Mouse (Mus musculus): ENCODE data around the gene Ptx4. TPM values are rescaled to one million over a fixed set of nuclear protein-coding genes. Genes with fewer than 3 reads are reported as not detected.

Gene Ptx4
- polyA plus RNA-seq, 1 experiment from 2014 or later: not detected

DNA sequence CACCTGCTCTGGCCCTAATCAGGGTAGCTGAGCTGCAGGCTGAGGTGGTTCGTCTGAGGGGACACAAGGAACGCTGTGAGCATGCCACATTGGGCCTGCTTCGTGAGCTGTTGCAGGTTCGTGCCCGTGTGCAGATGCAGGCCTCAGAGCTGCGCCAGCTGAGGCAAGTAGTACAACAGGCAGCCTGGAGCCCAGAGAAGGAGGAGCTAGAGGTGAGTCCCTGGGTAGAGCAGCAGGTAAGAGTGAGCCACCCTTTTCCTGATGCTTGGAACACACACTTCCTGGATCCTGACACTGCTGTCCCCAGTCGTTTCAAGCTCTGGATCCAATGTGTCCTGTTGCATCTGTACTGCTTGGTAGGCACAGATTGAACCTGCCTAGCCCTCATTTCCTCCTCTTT is 42.8 kb downstream of the Ptx4 start:
- 66% methylated on average over 7 of the region's 7 CpGs for WGBS
- Histone ChIP-seq H3K27me3 (replicated peaks; ENCODE audit: control insufficient read depth, insufficient read depth, low read length) (no peaks in the 10 kb centered on the region), H3K4me1 (replicated peaks; ENCODE audit: control insufficient read depth, insufficient read depth, low read length) (no peaks in the 10 kb centered on the region), H3K9me3 (ENCODE audit: control insufficient read depth, low read length) (no peaks in the 10 kb centered on the region), H3K9ac (ENCODE audit: low read length) (no peak overlapping the region), H3K4me2 (ENCODE audit: low read length) (no peak overlapping the region), H3K36me3 (ENCODE audit: control insufficient read depth, insufficient read depth, low read length) (peaks cover 25% of the 10 kb centered on the region), H3K27ac (ENCODE audit: low read depth) (no peak overlapping the region), H3K4me3 (ENCODE audit: low read depth, low read length) (no peak overlapping the region)
- no peak for DNase-seq (ENCODE audit: low spot score)
- ATAC-seq (replicated peaks; ENCODE audit: low FRiP score, low TSS enrichment, low read depth): no peak

DNA sequence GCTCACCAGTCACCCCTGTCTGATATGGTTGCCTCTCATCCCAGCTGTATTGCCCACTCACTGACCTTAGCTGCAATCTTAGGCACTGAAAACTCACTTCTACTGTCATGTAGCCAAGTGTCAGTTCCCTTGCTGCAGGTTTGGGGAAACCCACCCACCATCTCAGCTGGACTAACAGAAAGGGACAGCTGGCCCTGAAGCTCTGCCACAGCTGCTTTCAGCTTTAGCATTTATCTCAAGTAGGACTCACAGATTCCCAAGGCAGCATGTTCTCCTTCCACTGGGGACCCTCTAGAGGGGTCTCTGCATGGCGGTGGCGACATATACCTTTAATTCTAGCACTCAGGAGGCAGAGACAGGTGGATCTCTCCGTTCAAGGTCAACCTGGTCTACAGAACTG is 44.2 kb downstream of the Ptx4 start:
- no peak for ATAC-seq (replicated peaks; ENCODE audit: low FRiP score, low TSS enrichment, low read depth)
- WGBS: 87% methylated on average over 3 of the region's 3 CpGs

DNA sequence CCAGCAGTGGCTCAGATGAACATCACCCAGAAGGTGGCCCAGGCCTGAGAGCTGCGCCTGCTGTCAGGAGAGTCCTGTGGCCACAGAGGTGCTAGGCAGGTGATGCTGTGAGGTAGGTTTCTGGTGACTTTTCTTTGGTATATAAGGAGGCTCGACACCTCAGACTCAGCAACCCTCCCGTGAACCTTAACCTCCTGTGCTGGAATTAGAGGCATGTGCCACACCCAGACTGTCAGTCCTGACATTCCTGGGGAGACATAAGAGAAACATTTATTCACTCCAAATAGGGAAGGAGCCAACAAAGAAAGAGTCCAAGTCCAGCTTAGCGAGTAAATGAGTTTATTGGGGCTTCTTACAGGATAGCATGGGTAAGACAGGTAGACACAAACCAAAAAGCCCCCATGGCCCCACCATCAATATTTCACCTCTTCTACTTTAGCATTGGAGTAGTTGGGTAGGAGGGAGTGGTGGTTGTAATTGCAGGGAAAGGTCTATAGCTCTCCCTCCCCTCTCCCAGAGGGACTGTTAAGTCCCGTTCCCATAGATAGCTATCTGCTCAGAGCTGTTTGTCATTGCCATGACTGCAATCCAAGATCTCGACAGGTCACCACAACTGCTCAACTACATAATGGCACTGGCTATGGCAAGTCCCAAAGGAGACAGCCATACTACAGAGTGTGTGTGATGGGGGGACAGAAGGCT is 45.6 kb downstream of the Ptx4 start:
- 43% methylated on average over 6 of the region's 6 CpGs for WGBS
- no peak overlapping the region for H3K4me2 ChIP-seq (ENCODE audit: low read length)
- no peak for DNase-seq (ENCODE audit: low spot score)
- no peaks in the 10 kb centered on the region for H3K4me1 ChIP-seq (replicated peaks; ENCODE audit: control insufficient read depth, insufficient read depth, low read length)
- ATAC-seq (replicated peaks; ENCODE audit: low FRiP score, low TSS enrichment, low read depth): no peak; the same call in 1 of the 2 replicates
- no peaks in the 10 kb centered on the region for H3K27me3 ChIP-seq (replicated peaks; ENCODE audit: control insufficient read depth, insufficient read depth, low read length)
- no peak overlapping the region for H3K27ac ChIP-seq (ENCODE audit: low read depth)
- H3K9me3 ChIP-seq (ENCODE audit: control insufficient read depth, low read length): no peaks in the 10 kb centered on the region
- H3K4me3 ChIP-seq (ENCODE audit: low read depth, low read length): no peak overlapping the region
- no peak overlapping the region for H3K9ac ChIP-seq (ENCODE audit: low read length)
- 0 out of 2 replicates have a peak, but pooled peaks cover 3% of the 10 kb centered on the region for H3K36me3 ChIP-seq (ENCODE audit: control insufficient read depth, insufficient read depth, low read length)

More for the DNA sequence above, 44.2 kb downstream of the Ptx4 start:
- Histone ChIP-seq H3K4me1 (replicated peaks; ENCODE audit: control insufficient read depth, insufficient read depth, low read length) (no peaks in the 10 kb centered on the region), H3K9me3 (ENCODE audit: control insufficient read depth, low read length) (no peaks in the 10 kb centered on the region), H3K27ac (ENCODE audit: low read depth) (no peak overlapping the region), H3K4me2 (ENCODE audit: low read length) (no peak overlapping the region), H3K9ac (ENCODE audit: low read length) (no peak overlapping the region), H3K4me3 (ENCODE audit: low read depth, low read length) (no peak overlapping the region), H3K36me3 (ENCODE audit: control insufficient read depth, insufficient read depth, low read length) (peaks cover 15% of the 10 kb centered on the region), H3K27me3 (replicated peaks; ENCODE audit: control insufficient read depth, insufficient read depth, low read length) (no peaks in the 10 kb centered on the region)
- DNase-seq (ENCODE audit: low spot score): no peak

DNA sequence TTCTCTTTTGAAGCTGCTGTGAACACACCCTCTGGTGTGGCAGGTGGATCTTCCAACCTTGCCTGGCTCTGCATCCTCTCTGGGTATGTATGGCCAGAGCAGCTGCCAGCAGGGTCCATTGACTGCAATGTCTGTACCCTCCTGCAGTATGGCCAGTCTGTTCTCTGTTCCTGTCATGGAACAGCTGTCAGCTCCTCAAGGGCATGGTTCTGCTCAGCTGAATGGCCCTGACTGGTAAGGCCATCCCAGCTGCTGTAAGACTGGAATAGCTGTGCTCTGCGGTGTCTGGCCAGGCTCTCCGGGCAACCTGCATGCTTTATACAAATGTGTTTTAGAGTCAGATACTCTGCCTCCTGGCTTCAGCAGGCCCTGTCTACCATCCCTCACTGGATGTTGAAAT is 49.1 kb downstream of the Ptx4 start:
- H3K9me3 ChIP-seq (ENCODE audit: control insufficient read depth, low read length): no peaks in the 10 kb centered on the region
- no peak for DNase-seq (ENCODE audit: low spot score)
- no peak overlapping the region for H3K4me3 ChIP-seq (ENCODE audit: low read depth, low read length)
- H3K27me3 ChIP-seq (replicated peaks; ENCODE audit: control insufficient read depth, insufficient read depth, low read length): no peaks in the 10 kb centered on the region
- ATAC-seq (replicated peaks; ENCODE audit: low FRiP score, low TSS enrichment, low read depth): no peak
- H3K4me2 ChIP-seq (ENCODE audit: low read length): no peak overlapping the region
- WGBS: 85% methylated on average over 2 of the region's 2 CpGs
- no peak overlapping the region for H3K27ac ChIP-seq (ENCODE audit: low read depth)
- H3K4me1 ChIP-seq (replicated peaks; ENCODE audit: control insufficient read depth, insufficient read depth, low read length): no peaks in the 10 kb centered on the region
- H3K36me3 ChIP-seq (ENCODE audit: control insufficient read depth, insufficient read depth, low read length): no peaks in the 10 kb centered on the region
- H3K9ac ChIP-seq (ENCODE audit: low read length): no peak overlapping the region

DNA sequence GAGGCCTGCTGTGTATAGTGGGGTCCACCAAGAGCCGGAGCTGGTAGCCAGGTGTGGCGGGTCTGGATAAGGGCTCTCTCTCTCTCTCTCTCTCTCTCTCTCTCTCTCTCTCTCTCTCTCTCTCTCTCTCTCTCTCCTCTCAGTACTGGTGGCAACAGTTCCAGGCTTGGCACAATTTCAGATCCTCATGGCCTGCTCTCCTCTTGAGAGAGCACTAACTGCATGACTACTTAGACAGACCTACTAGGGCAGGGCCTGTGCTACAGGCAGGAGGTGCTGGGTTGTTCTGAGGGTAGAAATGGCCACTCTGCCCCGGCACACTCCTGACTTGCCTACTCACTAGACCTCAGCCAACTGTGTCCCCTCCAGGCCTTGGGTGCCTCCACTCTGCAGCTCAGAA is 52.0 kb downstream of the Ptx4 start:
- Histone ChIP-seq H3K4me3 (ENCODE audit: low read depth, low read length) (no peak overlapping the region), H3K27ac (ENCODE audit: low read depth) (no peak overlapping the region), H3K9ac (ENCODE audit: low read length) (no peak overlapping the region), H3K4me1 (replicated peaks; ENCODE audit: control insufficient read depth, insufficient read depth, low read length) (no peaks in the 10 kb centered on the region), H3K36me3 (ENCODE audit: control insufficient read depth, insufficient read depth, low read length) (no peaks in the 10 kb centered on the region), H3K27me3 (replicated peaks; ENCODE audit: control insufficient read depth, insufficient read depth, low read length) (no peaks in the 10 kb centered on the region), H3K9me3 (ENCODE audit: control insufficient read depth, low read length) (no peaks in the 10 kb centered on the region), H3K4me2 (ENCODE audit: low read length) (no peak overlapping the region)
- no peak for DNase-seq (ENCODE audit: low spot score)
- no peak for ATAC-seq (replicated peaks; ENCODE audit: low FRiP score, low TSS enrichment, low read depth)
- WGBS: 80% methylated on average over 3 of the region's 3 CpGs

Other genes with a start within 250 kb of the Ptx4 start
- gene Nubp2, start 234.4 kb upstream of the Ptx4 start, polyA plus RNA-seq (2014; fragmentation: Nextera tagmentation; extraction: Ambion mirVana): 58.8 and 61.9 TPM in 2 replicates
- 36.3 and 37.0 TPM in 2 replicates for gene Spsb3, start 234.1 kb upstream of the Ptx4 start, polyA plus RNA-seq (2014; fragmentation: Nextera tagmentation; extraction: Ambion mirVana)
- 21.6 and 24.1 TPM in 2 replicates for gene Eme2, start 225.7 kb upstream of the Ptx4 start, polyA plus RNA-seq (2014; fragmentation: Nextera tagmentation; extraction: Ambion mirVana)
- gene Mrps34, start 225.6 kb upstream of the Ptx4 start, polyA plus RNA-seq (2014; fragmentation: Nextera tagmentation; extraction: Ambion mirVana): 100 and 110 TPM in 2 replicates
- gene Nme3, start 224.3 kb upstream of the Ptx4 start, polyA plus RNA-seq (2014; fragmentation: Nextera tagmentation; extraction: Ambion mirVana): 86.4 and 90.7 TPM in 2 replicates
- 36.0 and 40.7 TPM in 2 replicates for gene Mapk8ip3, start 183.8 kb upstream of the Ptx4 start, polyA plus RNA-seq (2014; fragmentation: Nextera tagmentation; extraction: Ambion mirVana)
- gene Jpt2, start 160.1 kb upstream of the Ptx4 start, polyA plus RNA-seq (2014; fragmentation: Nextera tagmentation; extraction: Ambion mirVana): 125 and 143 TPM in 2 replicates
- gene Cramp1l, start 105.0 kb upstream of the Ptx4 start, polyA plus RNA-seq (2014; fragmentation: Nextera tagmentation; extraction: Ambion mirVana): 7.1 and 8.8 TPM in 2 replicates
- 16.3 and 16.9 TPM in 2 replicates for gene Ift140, start 104.7 kb upstream of the Ptx4 start, polyA plus RNA-seq (2014; fragmentation: Nextera tagmentation; extraction: Ambion mirVana)
- gene Tmem204, start 37.2 kb upstream of the Ptx4 start, polyA plus RNA-seq (2014; fragmentation: Nextera tagmentation; extraction: Ambion mirVana): 23.5 and 24.2 TPM in 2 replicates
- gene Telo2, start 4.8 kb upstream of the Ptx4 start, polyA plus RNA-seq (2014; fragmentation: Nextera tagmentation; extraction: Ambion mirVana): 36.7 and 42.3 TPM in 2 replicates
- 20.0 and 22.0 TPM in 2 replicates for gene Clcn7, start 12.6 kb downstream of the Ptx4 start, polyA plus RNA-seq (2014; fragmentation: Nextera tagmentation; extraction: Ambion mirVana)
- gene Ccdc154, start 41.7 kb downstream of the Ptx4 start, polyA plus RNA-seq (2014; fragmentation: Nextera tagmentation; extraction: Ambion mirVana): 0.07 TPM in 2 replicates
- gene Gm38655, start 54.7 kb downstream of the Ptx4 start, polyA plus RNA-seq (2014; fragmentation: Nextera tagmentation; extraction: Ambion mirVana): 0.41 and 0.47 TPM in 2 replicates
- gene BC003965, start 63.8 kb downstream of the Ptx4 start, polyA plus RNA-seq (2014; fragmentation: Nextera tagmentation; extraction: Ambion mirVana): 36.9 and 37.1 TPM in 2 replicates
- 4.8 and 6.2 TPM in 2 replicates for gene Unkl, start 67.6 kb downstream of the Ptx4 start, polyA plus RNA-seq (2014; fragmentation: Nextera tagmentation; extraction: Ambion mirVana)
- 36.4 and 41.8 TPM in 2 replicates for gene Gnptg, start 119.4 kb downstream of the Ptx4 start, polyA plus RNA-seq (2014; fragmentation: Nextera tagmentation; extraction: Ambion mirVana)
- 45.1 and 47.4 TPM in 2 replicates for gene Tsr3, start 119.4 kb downstream of the Ptx4 start, polyA plus RNA-seq (2014; fragmentation: Nextera tagmentation; extraction: Ambion mirVana)
- gene Baiap3, start 135.6 kb downstream of the Ptx4 start, polyA plus RNA-seq (2014; fragmentation: Nextera tagmentation; extraction: Ambion mirVana): 2.9 and 4.0 TPM in 2 replicates
- 579 and 640 TPM in 2 replicates for gene Ube2i, start 153.9 kb downstream of the Ptx4 start, polyA plus RNA-seq (2014; fragmentation: Nextera tagmentation; extraction: Ambion mirVana)
- 0.39 TPM in 1 of 2 replicates, not detected in the other for gene Prss34, start 177.6 kb downstream of the Ptx4 start, polyA plus RNA-seq (2014; fragmentation: Nextera tagmentation; extraction: Ambion mirVana)
- not detected in 2 replicates for gene Prss28, start 187.9 kb downstream of the Ptx4 start, polyA plus RNA-seq (2014; fragmentation: Nextera tagmentation; extraction: Ambion mirVana)
- gene Prss29, start 197.9 kb downstream of the Ptx4 start, polyA plus RNA-seq (2014; fragmentation: Nextera tagmentation; extraction: Ambion mirVana): not detected in 2 replicates
- gene Tpsab1, start 224.8 kb downstream of the Ptx4 start, polyA plus RNA-seq (2014; fragmentation: Nextera tagmentation; extraction: Ambion mirVana): not detected in 2 replicates
- gene Tpsb2, start 245.5 kb downstream of the Ptx4 start, polyA plus RNA-seq (2014; fragmentation: Nextera tagmentation; extraction: Ambion mirVana): 0.66 and 0.89 TPM in 2 replicates
- 2.1 and 6.3 TPM in 2 replicates for gene Tpsg1, start 248.5 kb downstream of the Ptx4 start, polyA plus RNA-seq (2014; fragmentation: Nextera tagmentation; extraction: Ambion mirVana)